Mouse (Mus musculus): ENCODE data around the gene Dag1.

- TF ChIP-seq CTCF (IDR thresholded peaks at IDR 0.05; ENCODE audit: borderline replicate concordance, extremely low read depth, insufficient read depth, insufficient read length) (no peak), POLR2A (IDR thresholded peaks at IDR 0.05; ENCODE audit: borderline replicate concordance, extremely low read depth, insufficient read depth, insufficient read length, poor library complexity, severe bottlenecking) (no peak)
Measured at GRCm38 (mm10) chr9:108157891-108158290, 105.9 kb downstream of the Dag1 start.

Measured in brain, embryonic 14.5 days (tissue).